Mouse (Mus musculus): ENCODE measurements around the gene Vmo1. TPM values are rescaled to one million over a fixed set of nuclear protein-coding genes. Genes with fewer than 3 reads are reported as not detected.

Vmo1 gene
- polyA plus RNA-seq (2015; fragmentation: Nextera tagmentation; extraction: Ambion mirVana), result 0.34 and 0.72 TPM in 2 replicates

GRCm38 (mm10) chr11:70514288-70514687, at the start of gene Vmo1:
Gene Vmo1 (minus strand): TSS chr11:70514616.
- Histone ChIP-seq H3K36me3 (ENCODE audit: control insufficient read depth, insufficient read depth, low read length) (no peaks in the 10 kb centered on the region), H3K9ac (ENCODE audit: low read length) (no peak within 1 kb of the TSS), H3K4me1 (replicated peaks; ENCODE audit: control insufficient read depth, insufficient read depth, low read length) (no peaks in the 10 kb centered on the region), H3K27me3 (ENCODE audit: control insufficient read depth, insufficient read depth, low read depth, low read length) (no peaks in the 10 kb centered on the region), H3K27ac (ENCODE audit: low read length) (no peak within 1 kb of the TSS), H3K4me2 (ENCODE audit: low read depth, low read length) (no peak within 1 kb of the TSS), H3K9me3 (ENCODE audit: control insufficient read depth, low read length) (no peaks in the 10 kb centered on the region), H3K4me3 (ENCODE audit: low read length) (no peak within 1 kb of the TSS)
- 86% methylated on average over 7 of the region's 7 CpGs for WGBS
- no peak for ATAC-seq (ENCODE audit: low read depth)

- peak overlapping the region; percentile 75 for H3K27ac ChIP-seq (ENCODE audit: low read length)
- H3K4me3 ChIP-seq (ENCODE audit: low read length), result peak overlapping the region; percentile 79
- peak overlapping the region; percentile 79 for H3K4me2 ChIP-seq (ENCODE audit: low read depth, low read length)
- 3% methylated on average over 25 of the region's 25 CpGs for WGBS
- H3K9ac ChIP-seq (ENCODE audit: low read length), result peak overlapping the region; percentile 82
- ATAC-seq (ENCODE audit: low read depth), result peak; percentile 41
- no peaks in the 10 kb centered on the region for H3K27me3 ChIP-seq (ENCODE audit: control insufficient read depth, insufficient read depth, low read depth, low read length)
- H3K4me1 ChIP-seq (replicated peaks; ENCODE audit: control insufficient read depth, insufficient read depth, low read length), result peaks cover 21% of the 10 kb centered on the region
- H3K36me3 ChIP-seq (ENCODE audit: control insufficient read depth, insufficient read depth, low read length), result no peaks in the 10 kb centered on the region
- no peaks in the 10 kb centered on the region for H3K9me3 ChIP-seq (ENCODE audit: control insufficient read depth, low read length)
Observed at GRCm38 (mm10) chr11:70563470-70564275, 49.3 kb upstream of the Vmo1 start.

GRCm38 (mm10) chr11:70562995-70563469, 48.6 kb upstream of the Vmo1 start:
- WGBS, result under 1% methylated on average over 13 of the region's 31 CpGs
- H3K4me2 ChIP-seq (ENCODE audit: low read depth, low read length), result peak overlapping the region; percentile 79
- H3K27me3 ChIP-seq (ENCODE audit: control insufficient read depth, insufficient read depth, low read depth, low read length), result no peaks in the 10 kb centered on the region
- H3K27ac ChIP-seq (ENCODE audit: low read length), result peak overlapping the region; percentile 75
- no peaks in the 10 kb centered on the region for H3K36me3 ChIP-seq (ENCODE audit: control insufficient read depth, insufficient read depth, low read length)
- ATAC-seq (ENCODE audit: low read depth), result peak; percentile 29
- H3K4me3 ChIP-seq (ENCODE audit: low read length), result peak overlapping the region; percentile 79
- H3K9ac ChIP-seq (ENCODE audit: low read length), result peak overlapping the region; percentile 82
- H3K9me3 ChIP-seq (ENCODE audit: control insufficient read depth, low read length), result no peaks in the 10 kb centered on the region
- peaks cover 21% of the 10 kb centered on the region for H3K4me1 ChIP-seq (replicated peaks; ENCODE audit: control insufficient read depth, insufficient read depth, low read length)

GRCm38 (mm10) chr11:70562287-70562994, 48.0 kb upstream of the Vmo1 start, which contains the start of gene Mink1:
Gene Mink1 (plus strand): TSS chr11:70562881.
- H3K27ac ChIP-seq (ENCODE audit: low read length), result peak within 1 kb of the TSS; percentile 75
- H3K36me3 ChIP-seq (ENCODE audit: control insufficient read depth, insufficient read depth, low read length), result no peaks in the 10 kb centered on the region
- peaks cover 21% of the 10 kb centered on the region for H3K4me1 ChIP-seq (replicated peaks; ENCODE audit: control insufficient read depth, insufficient read depth, low read length)
- peak; percentile 93 for ATAC-seq (ENCODE audit: low read depth)
- H3K27me3 ChIP-seq (ENCODE audit: control insufficient read depth, insufficient read depth, low read depth, low read length), result no peaks in the 10 kb centered on the region
- peak within 1 kb of the TSS; percentile 79 for H3K4me2 ChIP-seq (ENCODE audit: low read depth, low read length)
- peak within 1 kb of the TSS; percentile 79 for H3K4me3 ChIP-seq (ENCODE audit: low read length)
- WGBS, result under 1% methylated on average over 49 of the region's 57 CpGs
- H3K9ac ChIP-seq (ENCODE audit: low read length), result peak within 1 kb of the TSS; percentile 82
- H3K9me3 ChIP-seq (ENCODE audit: control insufficient read depth, low read length), result no peaks in the 10 kb centered on the region

GRCm38 (mm10) chr11:70561937-70562286, 47.5 kb upstream of the Vmo1 start:
- no peaks in the 10 kb centered on the region for H3K36me3 ChIP-seq (ENCODE audit: control insufficient read depth, insufficient read depth, low read length)
- H3K27me3 ChIP-seq (ENCODE audit: control insufficient read depth, insufficient read depth, low read depth, low read length), result no peaks in the 10 kb centered on the region
- ATAC-seq (ENCODE audit: low read depth), result peak; percentile 1; the same call in 1 of the 2 replicates
- H3K9ac ChIP-seq (ENCODE audit: low read length), result peak overlapping the region; percentile 82
- peak overlapping the region; percentile 79 for H3K4me3 ChIP-seq (ENCODE audit: low read length)
- H3K9me3 ChIP-seq (ENCODE audit: control insufficient read depth, low read length), result no peaks in the 10 kb centered on the region
- H3K4me1 ChIP-seq (replicated peaks; ENCODE audit: control insufficient read depth, insufficient read depth, low read length), result peaks cover 21% of the 10 kb centered on the region
- 0% methylated on average over 2 of the region's 2 CpGs for WGBS
- peak overlapping the region; percentile 79 for H3K4me2 ChIP-seq (ENCODE audit: low read depth, low read length)
- H3K27ac ChIP-seq (ENCODE audit: low read length), result peak overlapping the region; percentile 75

DNA sequence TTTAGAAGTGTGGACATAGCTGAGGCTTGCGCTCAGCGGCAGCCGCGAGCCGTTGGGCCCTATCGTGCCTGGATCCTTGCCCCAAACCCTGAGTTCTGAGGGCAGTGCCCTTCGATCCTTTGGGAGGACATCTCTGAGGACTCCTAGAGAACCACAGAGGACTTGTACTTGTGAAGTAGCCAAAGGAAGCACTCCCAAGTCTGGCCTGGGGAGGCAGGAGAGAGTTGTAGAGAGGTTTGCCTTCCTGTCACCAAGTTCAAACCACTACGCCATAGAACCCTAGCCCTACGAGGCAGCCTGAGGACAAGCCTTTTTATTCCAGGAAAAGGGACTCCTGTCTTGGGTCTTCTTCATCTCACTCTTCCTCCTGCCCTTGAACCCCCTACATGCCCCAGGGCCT, 43.1 kb upstream of the Vmo1 start:
- H3K4me3 ChIP-seq (ENCODE audit: low read length), result no peak overlapping the region
- ATAC-seq (ENCODE audit: low read depth), result no peak
- no peaks in the 10 kb centered on the region for H3K9me3 ChIP-seq (ENCODE audit: control insufficient read depth, low read length)
- H3K4me2 ChIP-seq (ENCODE audit: low read depth, low read length), result no peak overlapping the region
- H3K4me1 ChIP-seq (replicated peaks; ENCODE audit: control insufficient read depth, insufficient read depth, low read length), result peaks cover 7% of the 10 kb centered on the region
- no peak overlapping the region for H3K27ac ChIP-seq (ENCODE audit: low read length)
- 85% methylated on average over 9 of the region's 9 CpGs for whole genome bisulfite sequencing
- no peaks in the 10 kb centered on the region for H3K27me3 ChIP-seq (ENCODE audit: control insufficient read depth, insufficient read depth, low read depth, low read length)
- H3K36me3 ChIP-seq (ENCODE audit: control insufficient read depth, insufficient read depth, low read length), result peaks cover 2% of the 10 kb centered on the region; the same call in 1 of the 2 replicates
- H3K9ac ChIP-seq (ENCODE audit: low read length), result no peak overlapping the region

DNA sequence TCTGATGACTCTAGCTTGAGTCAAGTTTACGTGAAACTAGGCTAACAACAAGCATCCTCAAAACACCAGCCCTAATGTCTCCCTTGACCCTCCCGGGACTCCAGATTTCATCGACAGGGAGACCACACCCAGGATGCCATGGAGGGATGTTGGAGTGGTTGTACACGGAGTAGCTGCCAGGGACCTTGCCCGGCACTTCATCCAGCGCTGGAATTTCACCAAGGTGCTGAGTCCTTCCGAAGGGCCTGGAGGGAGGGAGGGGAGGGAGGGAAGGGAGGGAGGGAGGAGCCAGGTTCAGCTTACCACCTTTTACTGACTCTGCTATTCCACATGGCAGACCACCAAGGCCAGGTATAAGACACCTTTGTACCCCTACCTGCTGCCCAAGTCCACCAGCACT, 39.5 kb upstream of the Vmo1 start:
- no peak overlapping the region for H3K9ac ChIP-seq (ENCODE audit: low read length)
- H3K36me3 ChIP-seq (ENCODE audit: control insufficient read depth, insufficient read depth, low read length), result peaks cover 2% of the 10 kb centered on the region; the same call in 1 of the 2 replicates
- H3K4me1 ChIP-seq (replicated peaks; ENCODE audit: control insufficient read depth, insufficient read depth, low read length), result no peaks in the 10 kb centered on the region
- H3K4me2 ChIP-seq (ENCODE audit: low read depth, low read length), result no peak overlapping the region
- H3K9me3 ChIP-seq (ENCODE audit: control insufficient read depth, low read length), result no peaks in the 10 kb centered on the region
- no peak overlapping the region for H3K4me3 ChIP-seq (ENCODE audit: low read length)
- no peaks in the 10 kb centered on the region for H3K27me3 ChIP-seq (ENCODE audit: control insufficient read depth, insufficient read depth, low read depth, low read length)
- H3K27ac ChIP-seq (ENCODE audit: low read length), result no peak overlapping the region
- peak; percentile 51; the same call in 1 of the 2 replicates for ATAC-seq (ENCODE audit: low read depth)
- 10% methylated on average over 7 of the region's 7 CpGs for WGBS

GRCm38 (mm10) chr11:70551526-70551925, 37.1 kb upstream of the Vmo1 start:
- H3K9me3 ChIP-seq (ENCODE audit: control insufficient read depth, low read length), result no peaks in the 10 kb centered on the region
- H3K4me1 ChIP-seq (replicated peaks; ENCODE audit: control insufficient read depth, insufficient read depth, low read length), result no peaks in the 10 kb centered on the region
- H3K4me3 ChIP-seq (ENCODE audit: low read length), result no peak overlapping the region
- no peak overlapping the region for H3K9ac ChIP-seq (ENCODE audit: low read length)
- no peak overlapping the region for H3K4me2 ChIP-seq (ENCODE audit: low read depth, low read length)
- 88% methylated on average over 8 of the region's 8 CpGs for WGBS
- no peaks in the 10 kb centered on the region for H3K27me3 ChIP-seq (ENCODE audit: control insufficient read depth, insufficient read depth, low read depth, low read length)
- no peak overlapping the region for H3K27ac ChIP-seq (ENCODE audit: low read length)
- no peak for ATAC-seq (ENCODE audit: low read depth)
- peaks cover under 1% of the 10 kb centered on the region; the same call in 1 of the 2 replicates for H3K36me3 ChIP-seq (ENCODE audit: control insufficient read depth, insufficient read depth, low read length)

GRCm38 (mm10) chr11:70544496-70544895, 30.1 kb upstream of the Vmo1 start:
- no peak overlapping the region for H3K27ac ChIP-seq (ENCODE audit: low read length)
- H3K4me3 ChIP-seq (ENCODE audit: low read length), result no peak overlapping the region
- peaks cover 2% of the 10 kb centered on the region; the same call in 1 of the 2 replicates for H3K36me3 ChIP-seq (ENCODE audit: control insufficient read depth, insufficient read depth, low read length)
- no peak overlapping the region for H3K4me2 ChIP-seq (ENCODE audit: low read depth, low read length)
- H3K4me1 ChIP-seq (replicated peaks; ENCODE audit: control insufficient read depth, insufficient read depth, low read length), result peaks cover 4% of the 10 kb centered on the region; the same call in 1 of the 2 replicates
- no peaks in the 10 kb centered on the region for H3K9me3 ChIP-seq (ENCODE audit: control insufficient read depth, low read length)
- no peaks in the 10 kb centered on the region for H3K27me3 ChIP-seq (ENCODE audit: control insufficient read depth, insufficient read depth, low read depth, low read length)
- ATAC-seq (ENCODE audit: low read depth), result no peak
- 56% methylated on average over 7 of the region's 7 CpGs for WGBS
- no peak overlapping the region for H3K9ac ChIP-seq (ENCODE audit: low read length)

Measured in lung, embryonic 16.5 days (tissue).